Mouse (Mus musculus) limb, embryonic 12.5 days (tissue): Measurements from ENCODE around the gene Ypel1. TPM values are rescaled to one million over a fixed set of nuclear protein-coding genes. Genes with fewer than 3 reads are reported as not detected.

Source experiments
- ATAC-seq: fragments of 200-750 bp; cut with Nextera tagmentation; 2 replicates; pipeline ENCODE4 v1.8.0; 2017; ENCODE audit warnings: low read depth, moderate TSS enrichment; ENCODE audit not compliant: insufficient number of reproducible peaks, insufficient read depth, low FRiP score, low TSS enrichment
- H3K27ac ChIP-seq: fragments of 300-500 bp; sonication (generic); 2 replicates; pipeline ENCODE4 v1.5.1; 2016; ENCODE audit warnings: mild to moderate bottlenecking, moderate library complexity
- H3K27me3 ChIP-seq: fragments of 300-500 bp; sonication (generic); 2 replicates; pipeline ENCODE4 v1.6.1; 2016; ENCODE audit warnings: mild to moderate bottlenecking, moderate library complexity
- H3K36me3 ChIP-seq: fragments of 300-500 bp; sonication (generic); 2 replicates; pipeline ENCODE4 v1.6.1; 2016; ENCODE audit warnings: mild to moderate bottlenecking, moderate library complexity
- H3K4me1 ChIP-seq: fragments of 300-500 bp; sonication (generic); replicated peaks from 2 replicates; pipeline ENCODE4 v1.6.1; 2016
- H3K4me2 ChIP-seq: fragments of 300-500 bp; sonication (generic); 2 replicates; pipeline ENCODE4 v1.6.1; 2016; ENCODE audit warnings: mild to moderate bottlenecking, moderate library complexity
- H3K4me3 ChIP-seq: fragments of 300-500 bp; sonication (generic); replicated peaks from 2 replicates; pipeline ENCODE4 v1.5.1; 2016; ENCODE audit warnings: mild to moderate bottlenecking
- H3K9ac ChIP-seq: fragments of 300-500 bp; sonication (generic); replicated peaks from 2 replicates; pipeline ENCODE4 v1.6.1; 2016; ENCODE audit warnings: mild to moderate bottlenecking, moderate library complexity
- H3K9me3 ChIP-seq: fragments of 300-500 bp; sonication (generic); 2 replicates; pipeline ENCODE4 v1.6.1; 2016; ENCODE audit warnings: mild to moderate bottlenecking, moderate library complexity
- WGBS: fragments of 180-500 bp; shearing (Covaris S2); methylation state at CpG from one replicate; pipeline ENCODE4 v1.1.7; 2016; 5-methylcytosine and 5-hydroxymethylcytosine counted together
- polyA plus RNA-seq: library from polyadenylated mRNA; unstranded; fragments of >200 nt; fragmentation: Nextera tagmentation; extraction: Ambion mirVana; gene quantifications from 2 replicates; pipeline ENCODE4 v1.2.1, GENCODE M21; 2016

Ypel1 gene
- polyA plus RNA-seq, 1 experiment from 2014 or later: 85.9 TPM

- H3K4me2 ChIP-seq: no peak overlapping the region
- no peak overlapping the region for H3K9ac ChIP-seq
- no peaks in the 10 kb centered on the region for H3K27me3 ChIP-seq
- H3K36me3 ChIP-seq: no peaks in the 10 kb centered on the region; the same call in 1 of the 2 replicates
- 79% methylated on average over 3 of the region's 3 CpGs for WGBS
- no peak overlapping the region for H3K4me3 ChIP-seq
- ATAC-seq: no peak
- H3K4me1 ChIP-seq: no peaks in the 10 kb centered on the region
- H3K27ac ChIP-seq: no peak overlapping the region
- H3K9me3 ChIP-seq: no peaks in the 10 kb centered on the region
These were observed 13.9 kb upstream of the Ypel1 start for GRCm38 (mm10) chr16:17055584-17055983.

DNA sequence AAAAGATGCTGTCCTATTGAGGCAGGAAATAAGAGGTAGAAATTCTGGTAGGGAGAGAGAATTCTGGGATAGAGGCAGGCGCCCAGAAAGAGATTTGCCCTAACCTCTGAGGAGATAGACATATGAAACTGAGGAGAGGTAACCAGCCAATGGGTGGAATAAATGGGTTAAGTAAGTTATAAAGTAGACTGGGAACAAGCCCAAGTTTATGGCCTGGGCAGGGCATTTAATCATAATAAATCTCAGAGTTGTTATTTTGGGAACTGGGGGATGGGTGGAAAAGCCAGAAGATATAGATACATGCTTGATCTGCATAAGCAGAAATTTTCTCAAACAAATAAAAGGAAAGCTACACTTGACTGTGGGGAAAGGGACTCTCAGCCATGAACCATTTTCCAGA lies 7.2 kb upstream of the Ypel1 start:
- Histone ChIP-seq H3K27ac (no peak overlapping the region), H3K4me3 (no peak overlapping the region), H3K4me2 (no peak overlapping the region), H3K9ac (no peak overlapping the region), H3K27me3 (no peaks in the 10 kb centered on the region), H3K9me3 (no peaks in the 10 kb centered on the region), H3K36me3 (no peaks in the 10 kb centered on the region), H3K4me1 (no peaks in the 10 kb centered on the region)
- no peak for ATAC-seq
- WGBS: 61% methylated on average over 1 of the region's 1 CpGs

DNA sequence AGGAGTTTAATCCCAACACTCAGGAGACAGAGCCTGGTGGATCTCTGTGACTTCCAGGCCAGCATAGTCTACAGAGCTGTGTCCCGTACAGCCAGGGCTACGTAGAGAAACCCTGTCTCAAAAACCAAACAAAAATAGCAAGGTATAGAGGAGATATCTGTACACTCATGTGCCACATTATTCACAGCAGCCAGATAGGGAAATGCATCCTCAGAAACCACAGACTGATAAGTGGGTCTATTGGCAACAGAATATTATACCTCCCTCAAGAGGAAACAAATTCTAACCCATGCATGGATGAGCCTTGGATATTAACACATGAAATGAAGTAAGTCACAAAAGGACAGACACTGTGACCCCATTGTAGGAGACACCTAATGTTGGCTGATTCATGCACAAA lies 1.9 kb upstream of the Ypel1 start:
- WGBS: 86% methylated on average over 2 of the region's 2 CpGs
- H3K9ac ChIP-seq: no peak overlapping the region
- H3K9me3 ChIP-seq: no peaks in the 10 kb centered on the region
- no peaks in the 10 kb centered on the region for H3K27me3 ChIP-seq
- H3K4me2 ChIP-seq: no peak overlapping the region
- no peak overlapping the region for H3K4me3 ChIP-seq
- H3K4me1 ChIP-seq: peaks cover 8% of the 10 kb centered on the region
- no peak for ATAC-seq
- no peak overlapping the region for H3K27ac ChIP-seq
- H3K36me3 ChIP-seq: no peaks in the 10 kb centered on the region; the same call in 1 of the 2 replicates

DNA sequence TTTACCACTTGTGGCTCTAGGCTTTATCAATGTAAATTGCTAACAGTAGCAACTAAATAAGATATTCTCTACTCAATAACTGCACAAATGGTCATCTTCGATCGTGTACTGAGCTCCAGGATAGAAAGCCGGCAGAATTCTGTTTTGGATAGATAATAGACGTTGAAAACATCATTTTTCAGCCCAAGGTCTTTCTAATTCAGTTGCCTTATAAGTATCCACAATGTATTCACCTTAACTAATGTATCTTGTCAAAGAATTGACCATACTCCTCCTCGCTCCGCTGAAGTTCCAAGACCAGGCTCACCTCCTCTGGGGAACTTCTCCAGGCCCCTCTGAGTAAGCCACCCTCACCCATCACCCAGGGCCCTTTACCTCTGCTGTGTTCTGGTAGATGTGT lies 1.2 kb downstream of the Ypel1 start:
- Histone ChIP-seq H3K9me3 (peaks cover 4% of the 10 kb centered on the region; the same call in 1 of the 2 replicates), H3K36me3 (peaks cover 26% of the 10 kb centered on the region), H3K4me2 (peak overlapping the region; percentile 66), H3K9ac (peak overlapping the region; percentile 93; the same call in 1 of the 2 replicates), H3K4me1 (peaks cover 8% of the 10 kb centered on the region), H3K27ac (no peak overlapping the region), H3K27me3 (no peaks in the 10 kb centered on the region), H3K4me3 (peak overlapping the region; percentile 80)
- WGBS: 49% methylated on average over 6 of the region's 6 CpGs
- no peak for ATAC-seq

DNA sequence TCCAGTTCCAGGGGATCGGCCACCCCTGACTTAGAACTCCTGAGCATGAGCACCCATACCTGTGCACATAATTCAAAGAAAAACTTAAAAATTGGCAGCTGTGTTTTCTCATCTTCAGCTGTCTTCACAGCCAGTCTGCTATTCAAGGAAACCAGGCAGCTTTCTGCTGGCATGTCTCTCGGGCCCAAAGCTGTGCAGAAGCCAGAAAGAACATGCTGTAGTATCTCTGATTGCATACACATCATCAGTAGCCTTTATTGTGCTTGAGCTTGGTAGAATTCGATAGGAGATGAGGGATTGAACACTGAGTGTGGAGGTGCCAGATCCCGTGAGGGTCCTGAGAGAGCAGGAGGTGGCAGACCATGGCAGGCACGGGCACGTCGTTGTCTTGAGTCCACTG lies 3.5 kb downstream of the Ypel1 start:
- Histone ChIP-seq H3K36me3 (peaks cover 42% of the 10 kb centered on the region), H3K4me2 (no peak overlapping the region), H3K9ac (no peak overlapping the region), H3K4me1 (peaks cover 8% of the 10 kb centered on the region), H3K27me3 (no peaks in the 10 kb centered on the region), H3K27ac (no peak overlapping the region), H3K4me3 (no peak overlapping the region), H3K9me3 (peaks cover 4% of the 10 kb centered on the region; the same call in 1 of the 2 replicates)
- ATAC-seq: no peak
- 90% methylated on average over 7 of the region's 7 CpGs for WGBS

DNA sequence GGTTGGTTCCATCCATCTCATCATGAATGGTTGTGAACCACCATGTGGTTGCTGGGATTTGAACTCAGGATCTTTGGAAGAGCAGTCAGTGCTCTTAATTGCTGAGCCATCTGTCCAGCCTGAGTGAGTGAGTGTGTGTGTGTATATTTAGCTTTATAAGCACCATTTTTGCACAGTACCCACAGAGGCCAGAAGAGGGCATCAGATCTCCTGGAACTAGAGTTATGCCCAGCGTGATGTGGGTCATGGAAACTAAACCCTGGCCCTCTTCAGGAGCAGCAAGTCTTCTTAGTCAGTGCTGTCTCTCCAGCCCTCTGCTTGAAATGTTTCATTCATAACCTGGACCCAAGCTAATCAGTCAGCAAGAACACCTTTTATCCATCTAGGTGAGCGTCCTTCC lies 6.8 kb downstream of the Ypel1 start:
- Histone ChIP-seq H3K27ac (no peak overlapping the region), H3K36me3 (peaks cover 71% of the 10 kb centered on the region), H3K4me2 (no peak overlapping the region), H3K4me1 (peaks cover under 1% of the 10 kb centered on the region), H3K9ac (no peak overlapping the region), H3K27me3 (no peaks in the 10 kb centered on the region), H3K9me3 (peaks cover 4% of the 10 kb centered on the region; the same call in 1 of the 2 replicates), H3K4me3 (no peak overlapping the region)
- WGBS: 94% methylated on average over 2 of the region's 2 CpGs
- ATAC-seq: no peak

GRCm38 (mm10) chr16:17076869-17077268 lies 7.4 kb downstream of the Ypel1 start:
- Histone ChIP-seq H3K4me2 (no peak overlapping the region), H3K27ac (no peak overlapping the region), H3K9ac (no peak overlapping the region), H3K36me3 (peaks cover 77% of the 10 kb centered on the region), H3K9me3 (peaks cover 4% of the 10 kb centered on the region; the same call in 1 of the 2 replicates), H3K4me3 (no peak overlapping the region), H3K27me3 (no peaks in the 10 kb centered on the region), H3K4me1 (no peaks in the 10 kb centered on the region)
- no peak for ATAC-seq

DNA sequence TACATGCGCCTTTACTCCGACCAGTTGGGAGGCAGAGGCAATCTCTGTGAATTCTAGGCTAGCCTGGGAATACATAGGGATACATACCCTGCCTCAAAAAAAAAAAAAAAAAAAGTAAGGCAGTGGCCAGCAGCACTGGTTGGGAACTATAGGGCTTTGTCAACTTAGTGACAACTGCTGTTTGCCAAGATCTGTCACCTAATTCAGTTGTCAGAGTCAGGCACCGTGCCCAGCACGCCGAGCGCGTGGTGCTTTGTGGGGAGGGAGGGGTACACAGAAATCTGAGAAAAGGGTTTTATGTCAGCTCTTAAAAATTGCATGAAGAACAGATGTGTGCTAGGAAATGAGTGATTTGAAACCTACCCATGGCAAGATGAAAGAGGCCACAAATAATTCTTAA lies 8.6 kb downstream of the Ypel1 start:
- Histone ChIP-seq H3K27ac (no peak overlapping the region), H3K4me1 (no peaks in the 10 kb centered on the region), H3K9me3 (peaks cover 4% of the 10 kb centered on the region; the same call in 1 of the 2 replicates), H3K36me3 (peaks cover 87% of the 10 kb centered on the region), H3K4me2 (no peak overlapping the region), H3K27me3 (no peaks in the 10 kb centered on the region), H3K4me3 (no peak overlapping the region), H3K9ac (no peak overlapping the region)
- ATAC-seq: no peak
- WGBS: 83% methylated on average over 7 of the region's 7 CpGs

DNA sequence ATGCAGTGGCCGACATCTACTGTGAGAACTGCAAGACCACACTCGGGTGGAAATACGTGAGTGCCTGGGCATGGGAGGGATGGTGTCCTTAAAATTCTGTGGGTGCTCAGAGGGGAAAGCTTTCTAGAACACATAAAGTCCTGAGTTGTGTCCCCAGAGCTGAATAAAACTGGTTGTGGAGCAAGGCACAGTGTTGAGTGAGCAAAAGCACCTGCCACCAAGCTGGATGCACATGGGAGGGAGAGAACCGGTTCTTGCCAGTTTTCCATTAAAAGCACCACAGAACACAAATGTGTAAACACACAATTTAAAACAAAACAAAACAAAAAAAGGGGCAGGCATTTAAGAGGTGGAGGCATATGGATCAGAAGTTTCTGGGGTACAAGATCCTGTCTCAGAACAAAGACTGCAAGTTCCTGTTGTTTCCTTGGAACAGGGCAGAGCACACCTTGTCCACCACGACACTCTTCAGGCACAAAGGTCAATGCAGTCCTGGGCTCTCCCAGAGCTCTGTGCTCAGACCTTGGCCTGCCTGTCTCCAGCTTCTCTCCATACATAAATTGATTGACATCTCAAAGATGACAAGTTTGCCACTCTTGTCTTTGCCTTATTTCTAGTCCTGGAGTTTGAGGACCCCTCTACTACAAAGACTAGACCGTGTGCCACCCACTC lies 12.8 kb downstream of the Ypel1 start:
- Histone ChIP-seq H3K4me3 (no peak overlapping the region), H3K36me3 (peaks cover 96% of the 10 kb centered on the region), H3K9me3 (no peaks in the 10 kb centered on the region), H3K27me3 (no peaks in the 10 kb centered on the region), H3K4me1 (no peaks in the 10 kb centered on the region), H3K27ac (no peak overlapping the region), H3K4me2 (no peak overlapping the region), H3K9ac (no peak overlapping the region)
- 88% methylated on average over 6 of the region's 6 CpGs for WGBS
- no peak for ATAC-seq

GRCm38 (mm10) chr16:17085636-17086035 lies 16.1 kb downstream of the Ypel1 start:
- no peak overlapping the region for H3K27ac ChIP-seq
- no peak overlapping the region for H3K4me2 ChIP-seq
- no peaks in the 10 kb centered on the region for H3K9me3 ChIP-seq
- peaks cover 100% of the 10 kb centered on the region for H3K36me3 ChIP-seq
- no peak for ATAC-seq
- H3K4me1 ChIP-seq: no peaks in the 10 kb centered on the region
- H3K4me3 ChIP-seq: no peak overlapping the region
- WGBS: 90% methylated on average over 4 of the region's 4 CpGs
- no peaks in the 10 kb centered on the region for H3K27me3 ChIP-seq
- no peak overlapping the region for H3K9ac ChIP-seq

GRCm38 (mm10) chr16:17086241-17086640 lies 16.7 kb downstream of the Ypel1 start:
- Histone ChIP-seq H3K27me3 (no peaks in the 10 kb centered on the region), H3K36me3 (peaks cover 100% of the 10 kb centered on the region), H3K4me1 (no peaks in the 10 kb centered on the region), H3K4me3 (no peak overlapping the region), H3K4me2 (no peak overlapping the region), H3K9ac (no peak overlapping the region), H3K9me3 (no peaks in the 10 kb centered on the region), H3K27ac (no peak overlapping the region)
- 91% methylated on average over 3 of the region's 3 CpGs for WGBS
- ATAC-seq: no peak

DNA sequence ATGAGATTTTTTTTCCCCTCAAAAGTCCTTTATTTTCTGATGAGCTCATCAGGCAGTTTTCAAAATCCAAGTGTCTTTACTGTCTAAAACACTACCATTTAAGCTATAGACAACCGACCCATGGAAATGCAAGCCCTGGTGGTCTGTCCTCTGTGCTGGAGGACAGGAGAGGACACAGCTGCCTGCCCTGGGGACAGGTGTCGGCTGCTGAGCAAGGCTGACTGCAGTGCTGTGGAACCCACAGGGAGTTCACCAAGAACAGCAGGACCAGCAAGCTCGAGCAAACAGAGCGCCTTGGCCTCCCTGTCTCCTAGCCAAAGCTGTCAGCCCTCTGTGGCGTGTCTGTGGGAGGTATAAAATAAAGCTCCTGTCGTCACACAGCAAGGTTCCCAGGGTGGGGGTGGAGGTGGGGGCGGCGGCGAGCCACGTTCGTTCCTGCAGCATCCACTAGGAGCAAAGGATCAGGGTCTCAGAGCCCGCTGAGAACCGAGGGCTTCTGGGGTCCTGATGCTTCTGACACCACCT lies 17.2 kb downstream of the Ypel1 start:
- no peak overlapping the region for H3K27ac ChIP-seq
- H3K9me3 ChIP-seq: no peaks in the 10 kb centered on the region
- peaks cover 100% of the 10 kb centered on the region for H3K36me3 ChIP-seq
- no peaks in the 10 kb centered on the region for H3K27me3 ChIP-seq
- 74% methylated on average over 13 of the region's 13 CpGs for WGBS
- ATAC-seq: no peak
- H3K9ac ChIP-seq: no peak overlapping the region
- no peak overlapping the region for H3K4me3 ChIP-seq
- no peaks in the 10 kb centered on the region for H3K4me1 ChIP-seq
- H3K4me2 ChIP-seq: no peak overlapping the region
